Mouse (Mus musculus): ENCODE data around the gene Oaf. TPM values are rescaled to one million over a fixed set of nuclear protein-coding genes. Genes with fewer than 3 reads are reported as not detected.
A peak's percentile ranks its signal among the peaks of the same experiment; 100 is the strongest.

Oaf gene
- total RNA-seq (2015; ENCODE audit: low replicate concordance): 2.1 and 21.7 TPM in 2 replicates
- total RNA-seq (2017; ENCODE audit: low replicate concordance): 1.8 and 3.7 TPM in 2 replicates

GRCm38 (mm10) chr9:43239712-43240593, at the start of gene Oaf:
Gene Oaf (minus strand): TSS chr9:43239911.
- peak; percentile 71 for ATAC-seq (replicated peaks; ENCODE audit: low FRiP score, poor library complexity, severe bottlenecking)

- ATAC-seq (replicated peaks; ENCODE audit: low FRiP score, poor library complexity, severe bottlenecking): no peak
These were observed 47.2 kb upstream of the Oaf start for GRCm38 (mm10) chr9:43286870-43287269.

- no peak for ATAC-seq (replicated peaks; ENCODE audit: low FRiP score, poor library complexity, severe bottlenecking)
These were observed 45.6 kb upstream of the Oaf start for GRCm38 (mm10) chr9:43285281-43285680.

GRCm38 (mm10) chr9:43284284-43284683, 44.6 kb upstream of the Oaf start:
- peak; percentile 79 for ATAC-seq (replicated peaks; ENCODE audit: low FRiP score, poor library complexity, severe bottlenecking)

- no peak for ATAC-seq (replicated peaks; ENCODE audit: low FRiP score, poor library complexity, severe bottlenecking)
These were observed 34.0 kb upstream of the Oaf start for GRCm38 (mm10) chr9:43273735-43274134.

GRCm38 (mm10) chr9:43271761-43272518, 32.2 kb upstream of the Oaf start:
- no peak for ATAC-seq (replicated peaks; ENCODE audit: low FRiP score, poor library complexity, severe bottlenecking)

GRCm38 (mm10) chr9:43270723-43271252, 31.1 kb upstream of the Oaf start:
- no peak for ATAC-seq (replicated peaks; ENCODE audit: low FRiP score, poor library complexity, severe bottlenecking)

- no peak for ATAC-seq (replicated peaks; ENCODE audit: low FRiP score, poor library complexity, severe bottlenecking)
These were observed 29.5 kb upstream of the Oaf start for GRCm38 (mm10) chr9:43269166-43269565.

- peak; percentile 89 for ATAC-seq (replicated peaks; ENCODE audit: low FRiP score, poor library complexity, severe bottlenecking)
These were observed 27.6 kb upstream of the Oaf start for GRCm38 (mm10) chr9:43267357-43267756.

GRCm38 (mm10) chr9:43265194-43265593, 25.5 kb upstream of the Oaf start:
- ATAC-seq (replicated peaks; ENCODE audit: low FRiP score, poor library complexity, severe bottlenecking): no peak

GRCm38 (mm10) chr9:43263946-43264451, 24.3 kb upstream of the Oaf start:
- ATAC-seq (replicated peaks; ENCODE audit: low FRiP score, poor library complexity, severe bottlenecking): no peak

- ATAC-seq (replicated peaks; ENCODE audit: low FRiP score, poor library complexity, severe bottlenecking): no peak
These were observed 23.3 kb upstream of the Oaf start for GRCm38 (mm10) chr9:43262811-43263550.

- no peak for ATAC-seq (replicated peaks; ENCODE audit: low FRiP score, poor library complexity, severe bottlenecking)
These were observed 22.7 kb upstream of the Oaf start for GRCm38 (mm10) chr9:43262390-43262789.

GRCm38 (mm10) chr9:43261941-43262340, 22.2 kb upstream of the Oaf start:
- ATAC-seq (replicated peaks; ENCODE audit: low FRiP score, poor library complexity, severe bottlenecking): no peak

- no peak for ATAC-seq (replicated peaks; ENCODE audit: low FRiP score, poor library complexity, severe bottlenecking)
These were observed 21.6 kb upstream of the Oaf start for GRCm38 (mm10) chr9:43261124-43261907.

GRCm38 (mm10) chr9:43260661-43261060, 20.9 kb upstream of the Oaf start:
- no peak for ATAC-seq (replicated peaks; ENCODE audit: low FRiP score, poor library complexity, severe bottlenecking)

- no peak for ATAC-seq (replicated peaks; ENCODE audit: low FRiP score, poor library complexity, severe bottlenecking)
These were observed 13.6 kb upstream of the Oaf start for GRCm38 (mm10) chr9:43253271-43253681.

GRCm38 (mm10) chr9:43252790-43253189, 13.1 kb upstream of the Oaf start:
- no peak for ATAC-seq (replicated peaks; ENCODE audit: low FRiP score, poor library complexity, severe bottlenecking)

GRCm38 (mm10) chr9:43251786-43252185, 12.1 kb upstream of the Oaf start:
- no peak for ATAC-seq (replicated peaks; ENCODE audit: low FRiP score, poor library complexity, severe bottlenecking)
